Mouse (Mus musculus) left cerebral cortex, adult 2 months (tissue): ENCODE data around the gene Steap4. TPM values are rescaled to one million over a fixed set of nuclear protein-coding genes. Genes with fewer than 3 reads are reported as not detected.
A peak's percentile ranks its signal among the peaks of the same experiment; 100 is the strongest.

ENCODE experiments used
- DNase-seq, 2 experiments: peaks; one replicate each; pipeline ENCODE4 v3.0.0; 2021 to 2022; ENCODE audit warnings: low spot score in 2 of 2, mixed read lengths in 1 of 2; ENCODE audit errors: extremely low spot score in 1 of 2
- H3K27ac ChIP-seq: fragments of 200-600 bp; 2 replicates; pipeline ENCODE4 v1.8.1; 2022
- H3K4me3 ChIP-seq: fragments of 200-600 bp; 2 replicates; pipeline ENCODE4 v1.8.1; 2022
- CTCF ChIP-seq: fragments of 200-600 bp; IDR thresholded peaks from 2 replicates; pipeline ENCODE4 v1.8.1; 2022; ENCODE audit warnings: antibody characterized with exemption, mild to moderate bottlenecking, moderate library complexity
- intact Hi-C: fragments of 180-260 bp; cut with DNase I; formaldehyde crosslinking; loops from one replicate; pipeline ENCODE4 v1.15.1; 2025
- total RNA-seq, 2 experiments: library from RNA; stranded (reverse); gene quantifications; 2 replicates each; pipeline ENCODE4 v1.2.3; 2021

The Steap4 gene
- total RNA-seq, 2 experiments from 2014 or later = 0.09 to 0.14 TPM

- intact Hi-C loops = no loop called here
- no peak overlapping the region for H3K27ac ChIP-seq
- DNase-seq = no peak
- no peak for TF ChIP-seq CTCF
- H3K4me3 ChIP-seq = no peak overlapping the region
These were observed 35.1 kb downstream of the Steap4 start for GRCm38 (mm10) chr5:7995288-7995897.

DNA sequence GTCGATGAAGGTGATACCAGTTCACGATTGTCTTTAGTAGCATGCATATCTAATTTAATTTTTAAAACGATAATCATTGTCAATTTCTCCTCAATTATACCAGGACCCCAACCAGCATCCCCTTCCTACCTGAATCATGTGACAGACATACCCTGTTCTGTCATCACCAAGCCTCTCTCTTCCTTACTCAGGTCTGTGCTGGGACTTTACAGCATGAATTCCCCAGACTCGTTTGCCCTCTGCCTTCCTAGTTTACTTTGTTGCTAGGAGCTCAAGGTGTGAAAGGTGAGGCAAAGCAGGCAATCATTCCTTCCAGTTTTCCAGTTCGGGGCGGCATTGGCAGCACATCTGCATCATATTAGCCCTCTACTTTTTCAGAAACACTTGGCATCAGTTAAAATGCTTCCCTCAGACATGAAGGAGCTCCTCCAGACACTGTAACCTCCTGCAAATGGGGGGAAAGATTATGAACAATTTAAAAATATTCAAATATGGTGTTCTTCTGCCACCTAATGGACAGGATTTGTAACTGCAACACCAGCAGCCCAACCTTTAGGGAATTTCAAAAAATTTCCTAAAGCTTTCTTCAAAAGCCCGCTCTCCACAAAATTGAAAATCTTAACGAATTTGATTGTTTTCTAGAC is 36.3 kb downstream of the Steap4 start:
- intact Hi-C loops = no loop called here
- peak; percentile 77 for TF ChIP-seq CTCF
- Histone ChIP-seq H3K27ac (no peak overlapping the region), H3K4me3 (no peak overlapping the region)
- DNase-seq = no peak

DNA sequence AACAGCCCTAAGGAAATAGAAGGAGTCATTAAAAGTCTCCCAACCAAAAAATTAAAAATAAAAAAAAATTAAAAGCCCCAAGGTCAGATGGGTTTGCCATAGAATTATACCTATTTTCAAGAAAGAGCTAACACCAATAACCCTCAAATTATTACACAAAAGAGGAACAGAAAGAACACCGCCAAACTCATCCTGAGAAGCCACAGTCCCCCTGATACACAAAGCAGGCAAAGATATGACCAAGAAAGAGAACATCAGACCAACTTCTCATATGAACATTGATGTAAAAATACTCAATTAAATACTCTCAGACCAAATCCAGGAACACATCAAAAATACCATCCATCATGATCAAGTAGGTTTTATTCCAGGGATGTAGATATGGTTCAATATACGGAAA is 36.8 kb downstream of the Steap4 start:
- intact Hi-C loops = no loop called here
- H3K4me3 ChIP-seq = no peak overlapping the region
- no peak for DNase-seq
- TF ChIP-seq CTCF = no peak
- no peak overlapping the region for H3K27ac ChIP-seq

- intact Hi-C loops = no loop called here
- TF ChIP-seq CTCF = no peak
- peak in 1 of 2 experiments; percentile 10 for DNase-seq
- Histone ChIP-seq H3K4me3 (no peak overlapping the region), H3K27ac (no peak overlapping the region)
These were observed 40.2 kb downstream of the Steap4 start for GRCm38 (mm10) chr5:8000466-8000865.

DNA sequence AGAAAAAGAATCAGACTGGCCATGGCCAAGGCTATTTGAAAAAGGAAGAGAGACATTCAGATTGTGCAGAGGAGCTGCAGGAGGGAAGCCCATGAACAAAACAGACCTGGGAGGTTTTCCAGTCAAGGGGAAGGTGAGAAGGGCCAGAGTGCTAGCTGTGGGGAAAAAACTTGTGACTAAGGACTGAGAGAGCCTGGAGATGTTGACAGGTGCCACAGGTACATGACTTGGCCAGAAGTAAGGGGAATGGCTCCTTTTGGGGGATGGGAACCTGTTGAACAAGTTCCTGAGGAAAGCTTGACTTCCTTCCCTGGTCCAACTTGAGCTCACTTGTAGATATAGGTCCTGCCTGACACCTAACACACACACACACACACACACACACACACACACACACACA is 42.6 kb downstream of the Steap4 start:
- H3K27ac ChIP-seq = no peak overlapping the region
- DNase-seq = no peak
- TF ChIP-seq CTCF = no peak
- no peak overlapping the region for H3K4me3 ChIP-seq
- intact Hi-C loops = no loop called here

DNA sequence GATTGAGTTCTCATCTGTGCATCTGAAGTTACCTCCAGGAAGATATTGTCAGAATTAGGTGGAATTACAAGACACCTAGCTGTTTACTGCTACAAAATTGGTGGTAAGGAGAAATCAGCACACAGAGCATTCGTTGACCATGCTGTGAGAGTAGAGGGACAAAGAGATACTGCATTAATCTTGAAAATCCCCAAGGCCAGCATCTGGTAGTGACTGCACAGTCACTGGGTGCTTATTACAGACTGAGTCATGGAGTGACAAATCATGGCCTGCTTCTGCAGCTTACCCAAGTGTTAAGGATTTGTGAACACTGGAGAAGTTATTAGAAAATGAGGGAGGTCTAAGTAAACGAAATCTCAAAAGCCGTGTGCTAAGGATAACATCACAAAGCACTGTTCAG is 53.0 kb downstream of the Steap4 start:
- intact Hi-C loops = no loop called here
- DNase-seq = no peak
- no peak overlapping the region for H3K4me3 ChIP-seq
- no peak overlapping the region for H3K27ac ChIP-seq
- TF ChIP-seq CTCF = no peak

Other genes with a start within 250 kb of the Steap4 start
- gene Sri, start 85.6 kb downstream of the Steap4 start, total RNA-seq = 100 to 1,000 TPM in 1 of 2 experiments, 10 to 100 TPM in 1; 93.3 to 104 TPM